Mouse (Mus musculus): Measurements from ENCODE around the gene Wrap73. TPM values are rescaled to one million over a fixed set of nuclear protein-coding genes. Genes with fewer than 3 reads are reported as not detected.
A peak's percentile ranks its signal among the peaks of the same experiment; 100 is the strongest.

Wrap73 gene
- total RNA-seq, 2 experiments from 2014 or later, result 10.9 to 11.6 TPM

- DNase-seq (ENCODE audit: low spot score), result no peak
- intact Hi-C loops (cut with DNase I), result no loop called here
Observed at GRCm38 (mm10) chr4:154137139-154137538, 5.0 kb upstream of the Wrap73 start.

- DNase-seq (ENCODE audit: low spot score), result no peak
- intact Hi-C loops (cut with DNase I), result loop anchor here (10.0 kb wide), 1 partner anchor 185 kb away; the partner anchor contains the start of gene A430005L14Rik
Observed at GRCm38 (mm10) chr4:154139671-154140181, 2.4 kb upstream of the Wrap73 start.

GRCm38 (mm10) chr4:154140182-154140212 lies 2.2 kb upstream of the Wrap73 start, which contains the start of gene Trp73:
TSS of gene Trp73 (minus strand) at chr4:154140208.
- intact Hi-C loops (cut with DNase I), result loop anchor here (10.0 kb wide), 1 partner anchor 185 kb away; the partner anchor contains the start of gene A430005L14Rik
- no peak for DNase-seq (ENCODE audit: low spot score)

GRCm38 (mm10) chr4:154140213-154141008 lies 1.8 kb upstream of the Wrap73 start:
- intact Hi-C loops (cut with DNase I), result loop anchor here (10.0 kb wide), 1 partner anchor 186 kb away; the partner anchor contains the start of gene A430005L14Rik
- DNase-seq (ENCODE audit: low spot score), result no peak

- no peak for DNase-seq (ENCODE audit: low spot score)
- intact Hi-C loops (cut with DNase I), result loop anchor here (10.0 kb wide), 1 partner anchor 186 kb away; the partner anchor contains the start of gene A430005L14Rik
Observed at GRCm38 (mm10) chr4:154141009-154141867, 934 bp upstream of the Wrap73 start.

- no peak for DNase-seq (ENCODE audit: low spot score)
- intact Hi-C loops (cut with DNase I), result loop anchor here (10.0 kb wide), 1 partner anchor 190 kb away; the partner anchor contains the start of gene A430005L14Rik
Observed at GRCm38 (mm10) chr4:154144712-154145111, 2.5 kb downstream of the Wrap73 start.

- intact Hi-C loops (cut with DNase I), result loop anchor here (10.0 kb wide), 1 partner anchor 192 kb away; the partner anchor contains the start of gene A430005L14Rik
- DNase-seq (ENCODE audit: low spot score), result no peak
Observed at GRCm38 (mm10) chr4:154146342-154146741, 4.2 kb downstream of the Wrap73 start.

GRCm38 (mm10) chr4:154154104-154154503 lies 11.9 kb downstream of the Wrap73 start:
- intact Hi-C loops (cut with DNase I), result no loop called here
- no peak for DNase-seq (ENCODE audit: low spot score)

GRCm38 (mm10) chr4:154156050-154156449 lies 13.9 kb downstream of the Wrap73 start:
- intact Hi-C loops (cut with DNase I), result loop anchor here (5.0 kb wide), 1 partner anchor 89 kb away; no protein-coding TSS in a partner anchor
- DNase-seq (ENCODE audit: low spot score), result no peak

GRCm38 (mm10) chr4:154157970-154158662 lies 15.9 kb downstream of the Wrap73 start:
- intact Hi-C loops (cut with DNase I), result loop anchor here (5.0 kb wide), 1 partner anchor 91 kb away; no protein-coding TSS in a partner anchor
- DNase-seq (ENCODE audit: low spot score), result no peak

- no peak for DNase-seq (ENCODE audit: low spot score)
- intact Hi-C loops (cut with DNase I), result loop anchor here (5.0 kb wide), 1 partner anchor 92 kb away; no protein-coding TSS in a partner anchor
Observed at GRCm38 (mm10) chr4:154159002-154159401, 16.8 kb downstream of the Wrap73 start.

- intact Hi-C loops (cut with DNase I), result loop anchor here (5.0 kb wide), 1 partner anchor 93 kb away; no protein-coding TSS in a partner anchor
- no peak for DNase-seq (ENCODE audit: low spot score)
Observed at GRCm38 (mm10) chr4:154159961-154160537, 17.9 kb downstream of the Wrap73 start.

GRCm38 (mm10) chr4:154160538-154161390 lies 18.6 kb downstream of the Wrap73 start, which contains the start of gene Tprgl:
TSS of gene Tprgl (minus strand) at chr4:154160666.
- intact Hi-C loops (cut with DNase I), result no loop called here
- DNase-seq (ENCODE audit: low spot score), result peak; percentile 94

- intact Hi-C loops (cut with DNase I), result loop anchor here (1.0 to 2.0 kb wide), 2 partner anchors 44 to 138 kb away; partner anchors contain the start of gene Arhgef16
- no peak for DNase-seq (ENCODE audit: low spot score)
Observed at GRCm38 (mm10) chr4:154163296-154163695, 21.1 kb downstream of the Wrap73 start.

GRCm38 (mm10) chr4:154167053-154167452 lies 24.9 kb downstream of the Wrap73 start:
- intact Hi-C loops (cut with DNase I), result loop anchor here (1.0 kb wide), 2 partner anchors 21 to 40 kb away; no protein-coding TSS in a partner anchor
- DNase-seq (ENCODE audit: low spot score), result no peak

- DNase-seq (ENCODE audit: low spot score), result no peak
- intact Hi-C loops (cut with DNase I), result no loop called here
Observed at GRCm38 (mm10) chr4:154170021-154170420, 27.8 kb downstream of the Wrap73 start.

- intact Hi-C loops (cut with DNase I), result no loop called here
- DNase-seq (ENCODE audit: low spot score), result no peak
Observed at GRCm38 (mm10) chr4:154170506-154171150, 28.5 kb downstream of the Wrap73 start, which contains the start of gene Megf6. TSS of gene Megf6 (plus strand) at chr4:154170730.

All from heart, postnatal 25 days (tissue).